Mouse (Mus musculus): ENCODE measurements around the gene Enoph1. TPM values are rescaled to one million over a fixed set of nuclear protein-coding genes. Genes with fewer than 3 reads are reported as not detected.

Enoph1 gene
- polyA plus RNA-seq, 1 experiment from 2014 or later: 51.7 TPM

- H3K27ac ChIP-seq: no peak overlapping the region
- peaks cover 30% of the 10 kb centered on the region for H3K36me3 ChIP-seq (replicated peaks)
- WGBS: 56% methylated on average over 6 of the region's 6 CpGs
These were observed 19.5 kb downstream of the Enoph1 start for GRCm38 (mm10) chr5:100059326-100059725.

DNA sequence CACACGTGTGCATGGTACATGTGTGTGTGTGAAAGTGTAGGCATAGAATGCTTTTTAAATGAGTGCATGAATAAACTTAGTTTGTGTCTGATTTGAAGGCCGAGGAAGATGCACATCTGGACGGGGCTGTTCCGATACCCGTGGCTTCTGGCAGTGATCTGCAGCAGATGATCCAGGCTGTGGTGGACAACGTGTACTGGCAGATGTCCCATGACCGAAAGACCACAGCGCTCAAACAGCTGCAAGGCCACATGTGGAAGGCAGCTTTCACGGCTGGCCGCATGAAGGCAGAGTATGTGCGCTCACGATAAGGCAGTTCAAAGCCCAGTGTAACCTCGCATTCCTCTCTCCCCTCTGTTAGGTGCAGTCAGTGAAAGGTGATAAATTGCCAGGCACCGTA is 21.1 kb downstream of the Enoph1 start:
- no peak overlapping the region for H3K4me2 ChIP-seq
- ATAC-seq (replicated peaks): no peak
- H3K9me3 ChIP-seq: no peaks in the 10 kb centered on the region
- H3K9ac ChIP-seq: no peak overlapping the region
- 95% methylated on average over 14 of the region's 14 CpGs for WGBS
- H3K4me1 ChIP-seq: 0 out of 2 replicates have a peak, but pooled peaks cover 6% of the 10 kb centered on the region
- peaks cover 31% of the 10 kb centered on the region for H3K36me3 ChIP-seq (replicated peaks)
- no peaks in the 10 kb centered on the region for H3K27me3 ChIP-seq (replicated peaks)
- no peak overlapping the region for H3K27ac ChIP-seq
- H3K4me3 ChIP-seq: no peak overlapping the region

More at GRCm38 (mm10) chr5:100059326-100059725, 19.5 kb downstream of the Enoph1 start:
- no peak for ATAC-seq (replicated peaks)
- Histone ChIP-seq H3K4me2 (no peak overlapping the region), H3K9ac (no peak overlapping the region), H3K9me3 (no peaks in the 10 kb centered on the region), H3K4me3 (no peak overlapping the region), H3K27me3 (replicated peaks) (no peaks in the 10 kb centered on the region), H3K4me1 (0 out of 2 replicates have a peak, but pooled peaks cover 6% of the 10 kb centered on the region)

GRCm38 (mm10) chr5:100067579-100067978 is 27.8 kb downstream of the Enoph1 start:
- Histone ChIP-seq H3K4me3 (no peak overlapping the region), H3K27ac (no peak overlapping the region), H3K27me3 (replicated peaks) (no peaks in the 10 kb centered on the region), H3K36me3 (replicated peaks) (peaks cover 17% of the 10 kb centered on the region; the same call in 1 of the 2 replicates), H3K4me1 (no peaks in the 10 kb centered on the region), H3K9me3 (no peaks in the 10 kb centered on the region), H3K4me2 (no peak overlapping the region), H3K9ac (no peak overlapping the region)
- no peak for ATAC-seq (replicated peaks)
- WGBS: 93% methylated on average over 16 of the region's 16 CpGs

DNA sequence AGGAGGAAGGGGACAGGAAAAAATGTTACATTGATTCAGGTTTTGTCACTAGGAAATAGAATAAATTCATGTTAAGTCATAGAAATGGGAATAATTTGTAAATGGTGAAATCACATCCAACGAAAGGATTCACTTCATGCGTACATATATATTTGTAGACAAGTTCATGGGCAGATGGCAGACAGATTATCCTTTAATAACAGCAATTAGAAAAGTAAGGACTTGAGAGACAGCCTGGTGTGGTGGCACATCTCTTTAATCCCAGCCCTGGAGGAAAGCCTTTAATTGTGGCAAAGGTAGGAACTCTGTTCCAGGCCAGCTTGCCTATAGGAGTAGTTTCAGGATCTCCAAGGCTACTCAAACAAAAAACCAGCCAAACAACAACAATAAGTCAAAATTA is 29.7 kb downstream of the Enoph1 start:
- no peak overlapping the region for H3K4me3 ChIP-seq
- H3K9ac ChIP-seq: no peak overlapping the region
- ATAC-seq (replicated peaks): no peak
- no peak overlapping the region for H3K27ac ChIP-seq
- WGBS: 96% methylated on average over 2 of the region's 2 CpGs
- H3K9me3 ChIP-seq: no peaks in the 10 kb centered on the region
- H3K36me3 ChIP-seq (replicated peaks): peaks cover 17% of the 10 kb centered on the region; the same call in 1 of the 2 replicates
- H3K4me1 ChIP-seq: no peaks in the 10 kb centered on the region; the same call in 1 of the 2 replicates
- no peaks in the 10 kb centered on the region for H3K27me3 ChIP-seq (replicated peaks)
- no peak overlapping the region for H3K4me2 ChIP-seq

DNA sequence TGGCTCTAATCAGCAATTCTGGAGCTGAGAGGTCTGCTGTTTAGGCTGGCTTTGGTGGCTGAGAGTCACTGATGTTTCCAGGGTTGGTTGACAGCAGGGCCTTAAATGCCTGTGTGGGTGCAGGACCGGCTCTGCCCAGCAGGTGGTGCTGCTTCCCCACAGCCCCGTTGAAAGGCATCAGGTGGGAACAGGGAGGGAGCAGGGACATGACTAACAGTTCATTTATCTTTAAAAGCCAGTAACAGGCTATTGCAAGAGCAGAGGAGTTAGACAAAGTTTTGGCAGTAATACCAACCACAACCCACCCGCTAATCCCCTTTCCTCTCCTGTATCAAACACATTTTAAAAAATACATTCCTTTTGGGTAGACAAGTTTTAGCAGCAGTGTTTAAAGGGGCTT is 30.5 kb downstream of the Enoph1 start:
- WGBS: 33% methylated on average over 3 of the region's 3 CpGs
- peak; percentile 32; the same call in 1 of the 2 replicates for ATAC-seq (replicated peaks)
- Histone ChIP-seq H3K4me1 (no peaks in the 10 kb centered on the region; the same call in 1 of the 2 replicates), H3K9ac (no peak overlapping the region), H3K9me3 (no peaks in the 10 kb centered on the region), H3K27me3 (replicated peaks) (no peaks in the 10 kb centered on the region), H3K36me3 (replicated peaks) (peaks cover 17% of the 10 kb centered on the region; the same call in 1 of the 2 replicates), H3K4me2 (no peak overlapping the region), H3K27ac (no peak overlapping the region), H3K4me3 (no peak overlapping the region)

GRCm38 (mm10) chr5:100071541-100071940 is 31.8 kb downstream of the Enoph1 start:
- H3K9ac ChIP-seq: no peak overlapping the region
- peaks cover 17% of the 10 kb centered on the region; the same call in 1 of the 2 replicates for H3K36me3 ChIP-seq (replicated peaks)
- H3K27me3 ChIP-seq (replicated peaks): no peaks in the 10 kb centered on the region
- H3K4me2 ChIP-seq: no peak overlapping the region
- no peak for ATAC-seq (replicated peaks)
- WGBS: 92% methylated on average over 5 of the region's 5 CpGs
- H3K27ac ChIP-seq: no peak overlapping the region
- no peaks in the 10 kb centered on the region for H3K9me3 ChIP-seq
- no peak overlapping the region for H3K4me3 ChIP-seq
- no peaks in the 10 kb centered on the region; the same call in 1 of the 2 replicates for H3K4me1 ChIP-seq

- ATAC-seq (replicated peaks): no peak
These were observed 32.8 kb downstream of the Enoph1 start for GRCm38 (mm10) chr5:100072557-100072956.

DNA sequence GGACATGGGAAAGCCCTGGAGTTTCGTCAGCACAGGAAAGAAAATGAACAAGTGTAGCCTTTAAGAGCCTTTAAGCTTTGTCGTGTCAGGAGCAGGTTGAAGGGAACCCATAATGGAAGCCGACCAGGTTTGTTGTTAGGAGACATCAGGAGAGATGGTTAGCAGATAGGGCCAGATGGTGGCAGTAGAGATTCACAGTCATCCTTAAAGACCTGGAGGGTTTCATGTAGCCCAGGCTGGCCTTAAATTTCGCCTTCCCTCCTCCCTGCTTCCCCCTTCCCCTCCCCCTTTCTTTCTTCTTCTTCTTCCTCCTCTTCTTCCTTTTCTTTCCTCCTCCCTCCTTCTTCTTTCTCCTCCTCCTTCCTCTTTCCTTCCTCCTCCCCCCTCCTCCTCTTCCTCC is 34.8 kb downstream of the Enoph1 start:
- Histone ChIP-seq H3K27me3 (replicated peaks) (no peaks in the 10 kb centered on the region), H3K4me3 (no peak overlapping the region), H3K4me2 (no peak overlapping the region), H3K36me3 (replicated peaks) (peaks cover 7% of the 10 kb centered on the region; the same call in 1 of the 2 replicates), H3K27ac (no peak overlapping the region), H3K4me1 (peaks cover 7% of the 10 kb centered on the region; the same call in 1 of the 2 replicates), H3K9me3 (no peaks in the 10 kb centered on the region), H3K9ac (no peak overlapping the region)
- no peak for ATAC-seq (replicated peaks)
- WGBS: 57% methylated on average over 4 of the region's 4 CpGs

More at GRCm38 (mm10) chr5:100072557-100072956, 32.8 kb downstream of the Enoph1 start:
- Histone ChIP-seq H3K9ac (no peak overlapping the region), H3K9me3 (no peaks in the 10 kb centered on the region), H3K27ac (no peak overlapping the region), H3K4me3 (no peak overlapping the region), H3K27me3 (replicated peaks) (no peaks in the 10 kb centered on the region), H3K4me2 (no peak overlapping the region), H3K36me3 (replicated peaks) (peaks cover 15% of the 10 kb centered on the region; the same call in 1 of the 2 replicates), H3K4me1 (no peaks in the 10 kb centered on the region; the same call in 1 of the 2 replicates)
- WGBS: 38% methylated on average over 9 of the region's 9 CpGs

GRCm38 (mm10) chr5:100079040-100079930 is 39.5 kb downstream of the Enoph1 start:
- Histone ChIP-seq H3K9ac (peak overlapping the region; percentile 39), H3K9me3 (no peaks in the 10 kb centered on the region), H3K27ac (peak overlapping the region; percentile 45; the same call in 1 of the 2 replicates), H3K27me3 (replicated peaks) (no peaks in the 10 kb centered on the region), H3K4me2 (peak overlapping the region; percentile 45), H3K4me1 (peaks cover 13% of the 10 kb centered on the region; the same call in 1 of the 2 replicates), H3K4me3 (peak overlapping the region; percentile 19), H3K36me3 (replicated peaks) (no peaks in the 10 kb centered on the region)
- 34% methylated on average over 36 of the region's 36 CpGs for WGBS
- ATAC-seq (replicated peaks): peak; percentile 37; the same call in 1 of the 2 replicates

GRCm38 (mm10) chr5:100079931-100080275 is 40.1 kb downstream of the Enoph1 start:
- Histone ChIP-seq H3K27ac (no peak overlapping the region), H3K9ac (no peak overlapping the region), H3K36me3 (replicated peaks) (no peaks in the 10 kb centered on the region), H3K9me3 (no peaks in the 10 kb centered on the region), H3K4me2 (0 out of 2 replicates have a peak overlapping the region, but pooled peaks have one; percentile 45), H3K27me3 (replicated peaks) (no peaks in the 10 kb centered on the region), H3K4me3 (no peak overlapping the region), H3K4me1 (peaks cover 15% of the 10 kb centered on the region; the same call in 1 of the 2 replicates)
- 83% methylated on average over 8 of the region's 8 CpGs for WGBS
- ATAC-seq (replicated peaks): no peak

GRCm38 (mm10) chr5:100082006-100082405 is 42.2 kb downstream of the Enoph1 start:
- H3K4me3 ChIP-seq: no peak overlapping the region
- no peaks in the 10 kb centered on the region for H3K9me3 ChIP-seq
- H3K9ac ChIP-seq: no peak overlapping the region
- H3K4me1 ChIP-seq: peaks cover 24% of the 10 kb centered on the region; the same call in 1 of the 2 replicates
- no peaks in the 10 kb centered on the region for H3K36me3 ChIP-seq (replicated peaks)
- H3K4me2 ChIP-seq: no peak overlapping the region
- 82% methylated on average over 4 of the region's 4 CpGs for WGBS
- ATAC-seq (replicated peaks): no peak
- no peaks in the 10 kb centered on the region for H3K27me3 ChIP-seq (replicated peaks)
- no peak overlapping the region for H3K27ac ChIP-seq

GRCm38 (mm10) chr5:100083953-100084562 is 44.3 kb downstream of the Enoph1 start:
- H3K9me3 ChIP-seq: no peaks in the 10 kb centered on the region
- ATAC-seq (replicated peaks): no peak
- H3K4me1 ChIP-seq: peaks cover 17% of the 10 kb centered on the region; the same call in 1 of the 2 replicates
- no peak overlapping the region for H3K9ac ChIP-seq
- H3K27me3 ChIP-seq (replicated peaks): no peaks in the 10 kb centered on the region
- no peaks in the 10 kb centered on the region for H3K36me3 ChIP-seq (replicated peaks)
- no peak overlapping the region for H3K4me3 ChIP-seq
- peak overlapping the region; percentile 53; the same call in 1 of the 2 replicates for H3K27ac ChIP-seq
- 49% methylated on average over 12 of the region's 12 CpGs for WGBS
- no peak overlapping the region for H3K4me2 ChIP-seq

All from midbrain, embryonic 15.5 days (tissue).